Mouse (Mus musculus) monocyte, adult 5-6 weeks (primary cell): Measurements from ENCODE around the gene Plcb3. TPM values are rescaled to one million over a fixed set of nuclear protein-coding genes. Genes with fewer than 3 reads are reported as not detected.
"Not testable (repeated sequence)": the region's sequence is repeated elsewhere in the genome, so short reads cannot be mapped to it uniquely, and the experiment has no call there.

Experiments
- ATAC-seq: fragments of 153-309, 156-312 bp; replicated peaks from 2 replicates; pipeline ENCODE4 v1.8.0; 2017; ENCODE audit warnings: mild to moderate bottlenecking; ENCODE audit not compliant: low TSS enrichment, insufficient number of reproducible peaks, severe bottlenecking, poor library complexity, low FRiP score
- total RNA-seq: library from RNA; stranded (forward); fragments of 200-1000, 200-491, 200-594 nt; gene quantifications from 3 replicates; pipeline ENCODE4 v1.2.3, GENCODE M21; 2017

The Plcb3 gene
- total RNA-seq, 1 experiment from 2014 or later: 17.4 TPM

DNA sequence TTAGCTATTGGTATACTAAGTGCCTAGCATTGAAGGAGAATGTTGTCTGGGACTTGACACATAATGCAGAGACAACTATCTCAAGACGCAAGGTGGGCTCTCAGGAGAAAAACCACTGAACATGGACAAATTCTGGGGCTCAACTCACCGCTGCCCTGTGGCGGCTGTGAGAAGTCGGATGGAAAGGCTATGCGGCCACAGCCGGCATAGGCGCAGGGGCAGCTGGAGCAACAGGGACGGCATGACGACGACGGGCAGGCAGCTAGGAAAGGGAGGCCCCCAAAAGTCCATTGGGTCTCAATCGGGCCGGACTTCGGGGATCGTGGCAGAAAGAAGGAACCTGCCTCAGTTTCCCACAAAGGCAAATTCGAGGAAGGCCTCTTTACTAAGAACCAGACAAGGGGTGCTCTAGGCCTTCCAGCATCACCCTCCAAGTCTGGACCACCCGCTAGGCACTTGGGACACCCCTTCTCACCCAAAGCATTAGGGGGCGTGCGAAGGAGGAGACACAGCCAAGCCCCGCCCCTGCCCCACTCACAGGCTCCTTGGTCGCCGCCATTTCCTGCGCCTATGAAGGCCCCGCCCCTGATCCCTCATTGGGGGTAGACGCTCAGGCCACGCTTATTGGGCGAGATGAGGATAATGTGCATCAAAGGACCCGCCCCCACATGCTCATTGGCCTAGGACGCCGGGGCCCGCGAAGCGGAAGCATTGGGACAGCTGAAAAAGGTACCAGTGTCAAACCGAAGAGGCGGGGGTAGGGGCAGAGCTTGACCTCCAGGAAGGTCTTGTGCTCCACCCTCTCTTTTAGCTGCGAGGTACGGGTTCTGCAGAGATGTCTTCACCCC is 16.0 kb upstream of the Plcb3 start, which contains the start of gene Dnajc4:
Gene Dnajc4, minus strand, starts transcription at position 562 of the 848 bp plus-strand sequence.
- ATAC-seq: peak; percentile 94

- not testable (repeated sequence) for ATAC-seq
These were observed 14.9 kb upstream of the Plcb3 start for GRCm38 (mm10) chr19:6991166-6991565.

- ATAC-seq: no peak
These were observed 14.4 kb upstream of the Plcb3 start for GRCm38 (mm10) chr19:6990712-6991111.

- no peak for ATAC-seq
These were observed 13.0 kb upstream of the Plcb3 start for GRCm38 (mm10) chr19:6989251-6989650.

- no peak for ATAC-seq
These were observed 11.6 kb upstream of the Plcb3 start for GRCm38 (mm10) chr19:6987904-6988285.

GRCm38 (mm10) chr19:6987061-6987903 is 11.0 kb upstream of the Plcb3 start, which contains the start of gene Vegfb:
Gene Vegfb (minus strand): TSS chr19:6987651.
- ATAC-seq: no peak

GRCm38 (mm10) chr19:6985951-6986708 is 9.9 kb upstream of the Plcb3 start:
- no peak for ATAC-seq

DNA sequence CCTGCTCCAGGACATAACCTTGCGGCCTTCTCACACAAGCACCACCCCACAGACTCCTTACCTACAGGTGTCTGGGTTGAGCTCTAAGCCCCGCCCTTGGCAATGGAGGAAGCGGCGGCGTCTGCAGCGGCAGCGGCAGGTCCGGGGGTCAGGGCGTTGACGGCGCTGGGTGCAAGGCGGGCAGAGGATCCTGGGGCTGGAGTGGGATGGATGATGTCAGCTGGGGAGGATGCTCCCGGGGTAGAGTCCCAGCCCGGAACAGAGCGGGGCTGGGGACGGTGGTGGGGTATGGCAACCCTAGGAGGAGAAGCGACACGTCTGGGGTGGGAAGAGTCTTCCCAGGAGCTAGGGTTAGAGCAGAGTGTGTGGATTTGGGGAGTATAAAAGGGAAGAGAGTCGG is 9.0 kb upstream of the Plcb3 start:
- no peak for ATAC-seq

DNA sequence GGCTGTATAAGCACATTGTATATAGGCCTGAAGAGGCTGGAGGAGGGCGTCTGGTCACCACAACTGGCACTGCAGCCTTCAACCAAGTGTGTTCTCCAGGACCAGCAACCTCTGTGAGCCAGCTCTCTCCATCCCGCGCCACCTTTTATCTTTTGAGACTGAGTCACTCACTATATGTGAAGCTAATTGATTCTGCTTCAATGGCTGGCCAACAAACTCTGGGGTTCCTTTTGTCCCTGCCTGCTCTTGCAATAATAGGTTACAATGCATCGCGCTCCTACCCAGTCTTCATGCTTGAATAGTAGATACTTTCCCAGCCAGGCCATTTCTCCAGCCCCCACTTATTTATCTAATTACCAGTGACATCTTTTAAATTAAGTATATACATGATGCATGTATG is 7.4 kb upstream of the Plcb3 start:
- ATAC-seq: no peak

GRCm38 (mm10) chr19:6981465-6981864 is 5.2 kb upstream of the Plcb3 start:
- no peak for ATAC-seq

GRCm38 (mm10) chr19:6980381-6981093 is 4.3 kb upstream of the Plcb3 start, which contains the start of gene Fkbp2:
Gene Fkbp2 (minus strand): TSS chr19:6980501.
- peak; percentile 70 for ATAC-seq

- peak; percentile 87 for ATAC-seq
These were observed 3.5 kb upstream of the Plcb3 start for GRCm38 (mm10) chr19:6979486-6980380.

DNA sequence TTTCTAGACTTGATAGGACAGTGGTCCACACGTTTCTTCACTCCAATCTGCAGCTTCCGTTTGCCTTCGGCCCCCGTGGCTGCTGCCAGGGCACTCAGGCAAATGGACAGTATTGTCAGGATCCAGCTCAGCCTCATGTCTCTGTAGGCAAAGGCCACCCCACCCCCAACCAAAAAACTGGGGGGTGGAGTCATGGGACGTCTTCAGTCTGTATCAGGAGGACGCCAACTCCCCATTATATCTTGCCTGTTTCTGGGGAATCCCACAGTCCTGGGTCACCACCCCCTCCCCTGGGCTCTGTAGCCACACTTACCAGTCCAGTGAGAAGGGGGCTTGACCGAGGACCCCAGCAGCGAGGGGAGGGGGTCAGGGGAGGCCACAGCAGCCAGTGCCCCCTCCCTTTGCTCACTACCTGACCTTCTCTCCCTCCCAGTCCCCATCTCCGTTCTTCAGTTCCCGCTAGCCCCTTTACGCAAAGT is 2.8 kb upstream of the Plcb3 start:
- no peak for ATAC-seq

DNA sequence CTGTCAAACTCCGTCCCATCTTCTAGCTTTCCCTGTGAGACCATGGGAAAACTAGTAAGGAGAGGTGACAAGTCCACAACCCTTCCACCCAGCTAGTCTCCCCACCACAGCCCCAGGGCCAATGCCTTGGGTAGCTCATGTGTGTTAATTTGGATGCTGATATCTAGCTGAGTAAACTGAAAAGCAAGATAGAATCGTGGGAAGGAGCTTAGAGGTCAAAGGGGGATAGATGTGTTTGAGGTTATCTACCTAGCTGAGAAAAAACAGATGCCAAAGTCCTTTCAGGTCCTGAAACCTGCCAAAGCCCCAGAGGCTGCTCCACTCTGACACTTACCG is 2.3 kb upstream of the Plcb3 start:
- no peak for ATAC-seq

GRCm38 (mm10) chr19:6977759-6978638 is 1.7 kb upstream of the Plcb3 start:
- no peak for ATAC-seq
